Mouse (Mus musculus) urinary bladder, postnatal 14 days (tissue): Measurements from ENCODE around the gene Pcgf3.

Experiments used
- DNase-seq: peaks from one replicate; pipeline ENCODE4 v3.0.0; 2021; ENCODE audit warnings: low spot score

The Pcgf3 gene

GRCm38 (mm10) chr5:108554041-108554440 is 93.0 kb downstream of the Pcgf3 start:
- DNase-seq = no peak
